Mouse (Mus musculus): ENCODE measurements at regions not wholly inside any gene's neighbourhood (a gene's known extent, or its start where the extent isn't known, plus 50 kb on each side); places are given as distances from the start of the nearest gene placed in this dataset.

DNA sequence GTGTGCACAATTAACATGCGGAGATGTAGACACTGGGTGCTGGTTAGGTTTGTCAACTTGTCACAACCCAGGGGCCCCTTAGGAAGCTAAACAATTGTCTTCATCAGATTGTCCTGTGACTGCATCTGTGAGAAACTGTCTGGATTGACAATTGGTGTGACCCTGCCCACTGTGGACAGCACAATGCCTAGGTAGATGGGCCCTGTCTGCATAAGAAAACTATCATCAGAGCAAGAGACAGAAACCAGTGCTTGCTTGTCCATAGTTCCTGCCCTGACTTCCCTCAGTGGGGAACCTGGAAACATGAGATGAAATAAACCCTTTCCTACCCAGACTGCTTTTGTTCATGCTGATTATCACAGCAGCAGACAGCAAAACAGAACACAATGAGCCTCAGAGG is 63.5 kb upstream of the Tyw5 start:
- no peak for DNase-seq (ENCODE audit: low spot score)

DNA sequence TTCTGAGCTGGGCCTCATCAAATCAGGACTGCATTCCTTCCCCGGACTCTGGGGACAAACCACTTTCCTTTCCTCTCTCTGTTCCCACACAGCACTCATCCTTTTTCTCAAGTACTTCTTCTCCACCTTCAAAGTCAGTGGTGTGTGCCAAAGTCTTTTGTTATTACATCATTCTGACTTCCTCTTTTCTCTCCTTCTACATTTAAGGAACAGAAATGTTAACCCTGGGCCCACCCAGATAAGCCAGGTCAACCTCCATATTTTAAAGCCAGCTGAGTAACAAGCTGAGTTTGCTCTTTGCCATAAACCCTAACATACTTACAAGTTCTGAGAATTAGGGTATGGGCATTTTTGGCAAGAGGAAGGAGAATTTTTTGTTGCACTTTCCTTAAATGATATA is 65.3 kb upstream of the Tyw5 start:
- no peak for DNase-seq (ENCODE audit: low spot score)

DNA sequence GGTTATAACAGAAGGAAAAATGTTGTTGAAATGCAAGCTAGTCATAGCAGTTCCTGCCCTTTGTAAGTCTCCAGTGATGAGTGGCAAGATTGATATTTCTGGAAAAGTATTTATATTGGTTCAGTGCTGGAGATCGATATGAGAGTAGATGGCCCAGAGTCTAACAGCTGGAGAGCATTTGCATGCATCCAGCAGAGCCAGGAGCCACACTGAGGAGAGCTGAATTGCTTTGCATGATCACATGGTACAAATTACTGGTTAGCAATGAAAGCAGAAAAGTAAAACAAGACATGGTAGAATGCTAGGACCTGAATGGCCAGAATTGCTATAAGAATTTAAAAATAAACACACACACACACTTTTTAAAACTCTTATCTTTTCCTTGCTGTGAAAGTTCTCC is 70.8 kb upstream of the Tyw5 start:
- no peak for DNase-seq (ENCODE audit: low spot score)

- no peak for DNase-seq (ENCODE audit: low spot score)
Observed at GRCm38 (mm10) chr1:57478151-57478550, 71.2 kb upstream of the Tyw5 start.

- no peak for DNase-seq (ENCODE audit: low spot score)
Observed at GRCm38 (mm10) chr1:57478800-57479199, 71.9 kb upstream of the Tyw5 start.

DNA sequence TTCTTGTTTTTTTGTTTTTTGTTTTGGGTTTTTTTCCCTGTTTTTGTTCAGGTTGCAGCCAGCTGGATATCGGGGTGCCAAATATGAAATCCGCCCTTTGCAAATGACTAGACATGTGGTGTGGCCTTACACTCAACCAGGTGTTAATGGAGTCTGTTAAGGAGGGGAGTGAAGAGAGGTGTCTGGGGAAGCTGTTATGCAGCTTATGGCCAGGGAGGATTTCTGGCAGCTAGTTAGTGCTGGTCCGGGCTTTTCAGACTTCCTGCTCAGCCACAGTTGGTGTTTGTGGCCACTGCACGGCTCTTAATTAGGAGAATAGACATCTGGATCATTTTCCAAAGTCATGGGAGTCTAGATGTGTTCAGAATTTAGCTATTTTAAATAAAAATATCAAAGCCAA is 72.7 kb upstream of the Tyw5 start:
- no peak for DNase-seq (ENCODE audit: low spot score)

- no peak for DNase-seq (ENCODE audit: low spot score)
Observed at GRCm38 (mm10) chr1:57489176-57489575, 82.3 kb upstream of the Tyw5 start.

DNA sequence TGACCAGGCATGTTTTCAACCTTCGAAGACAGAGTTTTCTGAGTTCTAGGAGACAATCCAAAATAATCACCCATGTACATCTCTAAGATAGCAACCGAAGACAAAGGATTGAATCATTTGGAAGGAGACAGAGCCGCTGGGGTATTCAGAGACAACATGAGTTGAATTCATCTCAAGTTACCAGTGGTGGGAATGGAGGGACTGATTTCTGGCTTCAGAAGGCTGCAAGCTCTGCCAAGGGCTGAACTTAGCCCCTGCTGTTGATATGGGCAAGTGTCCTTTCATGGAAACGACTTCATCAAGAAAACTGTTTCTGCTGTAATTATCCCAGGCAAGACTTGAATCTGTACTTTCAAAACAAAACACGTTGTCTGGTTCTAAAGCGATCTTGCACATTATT is 82.7 kb upstream of the Tyw5 start:
- no peak for DNase-seq (ENCODE audit: low spot score)

DNA sequence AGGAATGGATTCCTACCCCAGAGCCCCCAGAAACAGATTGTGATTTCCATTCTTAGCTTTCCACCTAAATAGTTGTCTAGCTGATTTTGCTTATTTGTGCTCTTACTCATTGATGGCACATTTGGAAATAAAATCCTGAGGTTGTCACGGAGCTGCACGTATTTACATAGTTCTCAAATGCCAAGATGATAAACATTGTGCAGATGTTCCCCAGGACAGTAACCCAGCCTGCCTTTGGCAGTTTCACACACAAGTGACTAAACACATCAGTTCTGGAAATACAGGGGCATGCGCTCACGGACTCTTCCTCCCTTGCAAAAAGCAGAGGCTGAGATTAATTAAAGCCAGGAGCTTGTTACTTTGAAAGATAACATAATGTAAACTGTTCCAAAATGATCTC is 83.1 kb upstream of the Tyw5 start:
- no peak for DNase-seq (ENCODE audit: low spot score)

- DNase-seq (ENCODE audit: low spot score), result no peak
Observed at GRCm38 (mm10) chr1:57492696-57493095, 85.8 kb upstream of the Tyw5 start.

- no peak for DNase-seq (ENCODE audit: low spot score)
Observed at GRCm38 (mm10) chr1:57497489-57498037, 90.7 kb upstream of the Tyw5 start.

- peak; percentile 29 for DNase-seq (ENCODE audit: low spot score)
Observed at GRCm38 (mm10) chr1:57510359-57511120, 103.6 kb upstream of the Tyw5 start.

DNA sequence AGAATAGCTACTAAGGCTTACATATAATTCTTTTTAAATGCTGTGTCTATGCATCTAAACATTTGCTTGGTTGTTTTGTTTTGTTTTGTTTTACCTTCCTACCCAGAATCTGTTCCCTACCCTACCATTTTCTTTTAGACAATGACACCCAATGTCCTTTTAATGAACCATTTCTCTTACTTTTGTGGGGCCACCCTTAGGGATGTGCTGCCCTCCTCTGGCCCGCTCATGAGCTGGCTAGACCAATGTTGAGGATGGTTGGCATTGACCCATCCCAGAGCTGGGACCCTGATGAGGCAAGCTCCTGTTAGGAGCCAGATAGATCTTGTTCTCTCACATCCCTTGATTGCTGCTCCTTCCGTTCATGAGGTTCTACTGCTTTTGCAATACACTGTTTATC is 105.0 kb upstream of the Tyw5 start:
- DNase-seq (ENCODE audit: low spot score), result no peak

GRCm38 (mm10) chr1:57512516-57512915 is 105.6 kb upstream of the Tyw5 start:
- no peak for DNase-seq (ENCODE audit: low spot score)

DNA sequence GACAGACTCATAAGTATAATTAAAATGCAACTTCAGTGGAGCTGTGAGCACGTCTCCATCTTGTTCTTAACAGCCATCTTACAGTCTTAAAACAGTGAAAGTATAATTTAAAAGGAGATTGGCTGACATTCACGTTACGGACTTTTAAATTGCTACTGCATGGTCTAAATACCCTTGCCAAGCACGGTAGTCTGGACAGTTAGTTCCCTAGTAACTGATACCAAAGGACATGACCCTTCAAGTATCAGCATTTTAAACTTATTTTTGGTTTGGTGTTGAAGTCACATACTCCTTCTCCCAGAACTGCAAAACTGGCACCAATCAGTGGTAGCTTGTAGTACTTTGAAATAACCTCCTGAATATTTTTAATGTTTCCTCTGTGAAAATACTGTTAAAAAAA is 119.1 kb upstream of the Tyw5 start:
- no peak for DNase-seq (ENCODE audit: low spot score)

GRCm38 (mm10) chr1:57528703-57529102 is 121.8 kb upstream of the Tyw5 start:
- DNase-seq (ENCODE audit: low spot score), result no peak

- DNase-seq (ENCODE audit: low spot score), result no peak
Observed at GRCm38 (mm10) chr1:57529320-57529719, 122.4 kb upstream of the Tyw5 start.

- DNase-seq (ENCODE audit: low spot score), result peak; percentile 10
Observed at GRCm38 (mm10) chr1:57537369-57537768, 130.5 kb upstream of the Tyw5 start.

DNA sequence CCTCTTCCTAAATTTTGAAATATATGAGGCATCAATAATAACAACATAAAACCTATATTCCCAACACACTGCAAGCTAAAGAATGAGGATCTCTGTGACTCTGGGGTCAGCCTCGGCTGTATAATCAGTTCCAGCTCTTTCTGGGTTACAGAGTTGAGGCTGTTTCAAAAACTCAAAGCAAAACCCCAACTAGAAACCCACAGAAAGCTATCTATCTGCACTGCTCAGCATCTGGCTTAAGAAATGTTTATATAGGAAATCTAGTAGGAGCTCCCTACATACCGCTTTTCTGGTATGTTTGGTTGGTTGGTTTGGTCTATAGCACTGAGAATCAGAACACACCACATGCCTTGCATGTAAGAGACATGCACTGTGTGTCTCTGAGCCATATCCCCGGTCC is 137.8 kb upstream of the Tyw5 start:
- no peak for DNase-seq (ENCODE audit: low spot score)

- DNase-seq (ENCODE audit: low spot score), result no peak
Observed at GRCm38 (mm10) chr1:57545792-57546685, 139.1 kb upstream of the Tyw5 start.

- DNase-seq (ENCODE audit: low spot score), result no peak
Observed at GRCm38 (mm10) chr1:57561517-57561916, 154.6 kb upstream of the Tyw5 start.

- no peak for DNase-seq (ENCODE audit: low spot score)
Observed at GRCm38 (mm10) chr1:57564676-57565075, 157.8 kb upstream of the Tyw5 start.

GRCm38 (mm10) chr1:57572097-57572496 is 165.2 kb upstream of the Tyw5 start:
- no peak for DNase-seq (ENCODE audit: low spot score)

Measured in layer of hippocampus, adult 11-12 months (tissue).